Mouse (Mus musculus) right cerebral cortex, postnatal 25 days (tissue): ENCODE data around the gene Psmb11.

Experiments used
- DNase-seq: peaks from one replicate; pipeline ENCODE4 v3.0.0; 2022

The Psmb11 gene

DNA sequence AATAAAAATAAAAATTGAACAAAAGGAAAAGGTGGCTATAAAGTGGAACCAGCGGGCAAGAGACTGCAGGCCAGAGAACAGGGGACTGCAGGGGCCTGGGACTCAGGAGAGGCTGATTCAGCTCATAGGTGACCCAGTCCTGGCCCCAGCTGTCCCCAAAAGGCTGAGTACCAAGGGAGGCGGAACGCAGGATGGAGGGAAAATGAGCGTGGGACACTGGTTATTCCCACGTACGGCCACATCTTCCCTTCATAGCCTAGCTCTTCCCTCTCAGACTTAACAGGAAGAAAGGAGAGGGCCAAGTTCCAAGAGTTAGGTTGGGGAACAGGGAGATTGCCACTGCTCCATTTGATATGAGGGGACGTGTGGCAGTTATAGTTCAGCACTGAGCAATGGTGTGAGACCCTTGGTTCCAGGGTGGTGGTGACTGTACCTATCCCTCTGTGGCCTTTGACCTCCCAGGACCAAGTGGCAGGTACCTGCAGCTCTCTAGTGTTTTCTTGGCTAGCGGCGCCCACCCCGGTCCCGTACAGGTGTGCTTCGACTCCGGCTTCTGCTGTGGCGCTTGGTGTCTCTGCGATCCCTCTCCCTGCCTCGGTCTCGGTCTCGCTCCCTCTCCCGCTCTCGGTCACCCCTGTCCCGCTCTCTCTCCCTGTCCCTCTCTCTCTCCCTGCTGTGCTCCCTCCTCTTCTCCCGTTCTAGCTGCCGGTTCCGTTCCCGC, 21.2 kb downstream of the Psmb11 start:
- no peak for DNase-seq

DNA sequence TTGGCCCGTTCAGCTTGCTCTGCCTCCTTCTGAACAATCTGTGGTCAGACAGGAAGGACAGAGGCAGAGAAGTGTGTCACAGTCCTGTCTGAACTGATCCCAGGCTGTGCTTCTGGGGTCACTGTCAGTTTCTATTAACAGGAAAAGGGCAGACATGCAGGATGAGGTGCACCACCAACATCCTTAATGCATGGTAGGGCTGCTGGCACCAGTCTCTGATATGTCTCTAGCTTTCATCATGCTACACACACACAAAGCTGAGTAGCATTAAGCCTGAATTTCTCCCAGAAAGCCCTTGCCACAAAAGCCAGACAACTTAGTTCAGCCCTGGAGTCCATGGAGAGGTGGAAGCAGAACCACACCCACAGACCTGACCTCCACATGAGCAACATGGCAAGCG, 21.8 kb downstream of the Psmb11 start:
- DNase-seq = no peak

DNA sequence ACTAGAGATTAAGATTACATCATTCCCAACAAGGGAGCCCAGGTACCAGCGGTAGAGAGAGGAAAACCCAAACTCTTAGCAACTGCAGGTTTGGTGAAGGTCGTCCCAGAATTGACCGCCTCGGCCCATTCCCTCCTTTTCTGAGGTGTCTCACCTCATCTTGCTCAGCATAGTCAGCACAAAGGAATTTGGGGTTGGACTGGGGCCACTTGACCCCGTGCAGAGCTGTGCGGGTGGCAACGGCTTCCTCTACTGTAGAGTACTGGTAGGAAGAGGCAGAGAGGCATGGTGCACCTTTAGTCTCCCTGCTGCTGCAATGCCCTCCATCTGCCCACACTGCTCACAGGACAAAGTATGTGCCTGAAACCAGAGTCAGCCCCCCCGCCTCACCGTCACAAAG, 23.1 kb downstream of the Psmb11 start:
- DNase-seq = no peak

DNA sequence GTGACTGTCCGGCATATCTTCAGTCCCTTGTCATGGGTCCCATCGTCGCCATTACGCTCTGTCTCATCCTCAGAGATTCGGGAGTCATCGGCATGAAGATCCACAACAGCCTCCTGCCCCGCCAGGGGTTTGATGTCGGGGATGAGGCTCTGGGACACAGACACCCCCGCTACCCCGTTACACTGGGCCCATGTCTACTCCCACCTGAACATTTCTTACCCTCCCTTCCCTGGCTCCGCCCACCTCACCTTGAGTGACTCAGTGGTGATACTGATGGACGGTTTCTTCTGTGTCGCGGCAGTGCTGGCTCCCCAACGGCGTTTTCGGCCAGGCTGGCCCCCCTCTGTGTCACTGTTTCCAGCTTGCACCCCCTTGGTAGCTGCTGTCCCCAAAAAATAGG, 25.2 kb downstream of the Psmb11 start:
- no peak for DNase-seq

DNA sequence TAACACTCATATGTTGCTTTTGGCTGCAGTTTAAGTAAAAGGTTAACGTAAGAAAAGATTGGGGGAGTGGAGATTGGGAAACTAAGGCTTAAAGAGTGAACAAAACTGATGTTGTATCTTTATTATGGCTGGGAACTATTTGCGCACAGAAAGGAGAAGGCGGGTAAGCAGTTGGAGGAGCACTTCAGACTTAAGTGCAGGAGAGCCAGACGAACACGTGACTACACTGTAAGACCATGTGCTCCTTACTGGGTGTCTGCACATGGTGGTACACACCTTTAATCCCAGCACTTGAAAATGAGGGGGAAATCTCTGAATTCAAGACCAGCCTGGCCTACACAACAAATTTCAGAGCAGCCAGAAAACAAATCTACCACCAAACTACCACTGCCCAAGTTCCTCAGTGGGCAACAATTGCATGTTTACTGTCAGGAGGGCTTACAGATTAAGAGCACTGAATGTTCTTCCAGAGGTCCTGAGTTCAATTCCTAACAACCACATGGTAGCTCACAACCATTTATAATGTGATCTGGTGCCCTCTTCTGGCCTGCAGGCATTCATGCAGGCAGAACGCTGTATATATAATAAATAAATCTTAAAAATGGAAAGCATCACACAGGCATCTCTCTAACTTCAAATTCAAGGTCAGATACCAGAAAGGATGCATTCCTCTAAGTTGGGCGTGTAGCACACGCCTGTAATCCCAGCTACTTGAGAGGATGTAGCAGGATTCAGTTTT, 25.8 kb downstream of the Psmb11 start:
- no peak for DNase-seq

DNA sequence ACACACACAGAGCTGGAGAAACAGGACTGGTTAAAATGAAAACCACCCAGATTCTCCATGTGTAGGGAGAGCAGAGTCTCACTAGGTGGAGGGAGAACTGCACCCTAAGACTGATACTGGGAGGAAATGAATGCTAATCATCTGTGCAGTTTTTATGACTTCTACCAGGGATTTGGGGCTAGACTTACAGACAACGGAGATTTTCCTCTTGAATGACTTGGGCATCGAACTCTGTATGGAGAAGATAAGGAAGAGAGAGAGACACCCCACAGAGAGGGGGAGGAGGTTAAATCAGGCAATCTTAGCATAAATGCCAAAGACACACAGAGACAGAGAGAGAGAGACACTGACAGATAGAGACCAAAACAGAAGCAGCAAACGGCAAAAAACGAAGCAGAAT, 26.7 kb downstream of the Psmb11 start:
- DNase-seq = no peak

DNA sequence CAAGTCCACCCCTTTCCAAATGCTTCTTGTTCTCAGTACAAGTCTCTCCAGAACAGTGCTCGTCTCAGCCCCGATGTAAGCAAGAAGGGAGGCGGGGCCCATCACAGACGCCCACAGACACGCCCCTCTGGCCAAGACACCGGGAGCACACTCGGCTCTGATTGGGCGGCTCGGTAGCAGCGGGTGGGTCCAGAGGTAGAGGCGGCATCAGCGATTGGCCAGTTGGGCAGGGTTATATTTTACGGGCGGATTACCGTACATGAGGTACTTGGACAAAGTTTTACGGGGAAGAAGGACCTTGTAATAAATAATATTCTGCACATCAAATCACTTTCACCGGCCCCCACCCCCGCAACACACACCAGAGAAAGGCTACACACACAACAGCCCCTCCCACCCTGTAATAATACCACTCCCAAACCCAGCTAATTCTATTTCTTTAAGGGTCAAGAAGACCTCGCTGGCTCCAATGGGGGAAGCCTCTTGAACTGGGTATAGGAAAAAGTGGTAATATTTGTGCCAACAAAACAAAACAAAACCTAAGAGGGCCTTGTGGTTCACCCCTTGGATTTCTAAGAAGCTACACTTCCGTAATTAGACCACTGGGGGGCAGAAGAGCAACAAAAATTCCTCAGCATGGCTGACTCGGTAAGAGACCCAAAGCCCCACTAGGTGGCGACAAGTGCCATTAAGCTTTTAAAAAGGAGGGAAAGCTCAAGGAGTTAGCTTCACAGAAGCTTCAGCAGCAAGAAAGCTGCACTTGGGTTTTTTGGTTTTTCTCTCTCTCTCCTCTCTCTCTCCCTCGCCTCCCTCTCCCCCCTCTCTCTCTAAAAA, 29.6 kb downstream of the Psmb11 start:
- DNase-seq = peak; percentile 71

DNA sequence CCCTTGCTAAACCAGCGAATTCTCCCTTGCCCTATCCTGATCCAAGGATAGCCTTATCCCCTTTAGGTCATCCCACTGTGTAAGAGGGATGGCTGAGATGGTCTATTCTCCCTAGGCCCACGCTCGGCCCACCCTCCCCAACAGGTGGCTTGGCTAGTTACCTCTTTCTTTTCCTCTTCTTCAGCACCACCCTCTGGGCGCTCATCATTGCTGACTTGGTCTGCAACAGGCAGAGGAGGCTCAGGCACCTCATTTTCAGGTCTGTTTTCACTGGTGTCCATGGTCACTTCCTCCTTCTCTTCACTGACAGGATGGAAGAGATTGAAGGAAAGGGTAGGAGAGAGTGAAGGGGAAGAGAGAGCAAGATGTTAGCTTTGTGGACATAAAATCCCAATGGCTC, 30.3 kb downstream of the Psmb11 start:
- no peak for DNase-seq

DNA sequence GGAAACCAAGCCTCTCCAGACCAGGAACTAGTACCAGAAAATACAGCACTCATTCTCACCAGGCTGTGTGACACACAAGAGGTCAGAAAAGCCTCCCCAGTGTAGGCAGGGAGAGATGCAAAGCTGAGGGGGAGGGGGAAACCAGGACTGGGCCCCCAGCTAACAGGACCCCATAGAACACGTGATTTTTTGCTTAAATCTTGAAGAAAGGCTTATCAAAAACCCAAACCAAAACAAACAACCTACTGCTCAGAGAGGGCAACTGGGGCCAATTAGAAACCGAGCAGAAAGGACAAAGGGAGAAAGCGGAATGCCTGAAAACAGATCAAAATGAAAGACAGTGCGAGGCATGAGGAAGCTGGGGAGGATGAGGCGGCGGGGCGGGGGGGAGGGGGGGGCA, 31.6 kb downstream of the Psmb11 start:
- no peak for DNase-seq

DNA sequence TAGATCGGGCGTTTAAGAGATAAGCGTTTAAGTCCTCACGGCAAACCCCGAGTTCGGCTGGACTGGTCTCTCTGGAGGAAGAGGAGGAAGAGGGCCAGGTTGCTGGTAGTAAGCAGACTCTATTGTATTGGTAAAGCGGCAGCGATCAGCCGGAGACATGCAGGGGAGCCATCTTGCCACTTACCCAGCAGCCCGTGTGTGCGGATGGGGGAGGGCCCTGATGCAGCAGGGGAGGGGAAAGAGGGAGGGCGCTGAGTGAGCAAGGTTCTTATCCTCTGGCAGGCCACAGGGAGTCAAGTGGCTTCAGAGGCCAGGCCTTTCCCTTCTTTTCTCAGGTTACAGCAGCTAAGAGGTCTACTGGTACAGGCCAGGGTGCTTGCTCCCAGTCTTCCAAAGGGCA, 32.3 kb downstream of the Psmb11 start:
- peak; percentile 84 for DNase-seq

DNA sequence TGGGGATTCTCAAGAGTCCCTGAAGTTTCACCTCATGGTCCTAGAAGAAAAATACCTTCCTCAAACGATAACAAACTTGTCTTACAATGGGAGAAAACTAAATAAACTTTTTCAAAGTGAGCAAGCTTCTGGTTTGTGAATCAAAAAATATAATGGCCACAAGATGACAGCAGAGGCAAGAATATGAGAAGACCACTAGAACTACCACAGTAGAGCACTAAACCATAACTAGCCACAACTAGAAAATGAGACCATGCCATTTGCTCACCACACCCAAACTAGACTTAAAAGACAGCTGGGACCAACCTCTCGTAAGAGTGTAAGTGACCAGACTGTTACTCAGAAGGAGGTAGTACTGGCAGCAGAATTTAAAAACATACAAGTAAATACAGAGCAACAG, 38.8 kb downstream of the Psmb11 start:
- no peak for DNase-seq

DNA sequence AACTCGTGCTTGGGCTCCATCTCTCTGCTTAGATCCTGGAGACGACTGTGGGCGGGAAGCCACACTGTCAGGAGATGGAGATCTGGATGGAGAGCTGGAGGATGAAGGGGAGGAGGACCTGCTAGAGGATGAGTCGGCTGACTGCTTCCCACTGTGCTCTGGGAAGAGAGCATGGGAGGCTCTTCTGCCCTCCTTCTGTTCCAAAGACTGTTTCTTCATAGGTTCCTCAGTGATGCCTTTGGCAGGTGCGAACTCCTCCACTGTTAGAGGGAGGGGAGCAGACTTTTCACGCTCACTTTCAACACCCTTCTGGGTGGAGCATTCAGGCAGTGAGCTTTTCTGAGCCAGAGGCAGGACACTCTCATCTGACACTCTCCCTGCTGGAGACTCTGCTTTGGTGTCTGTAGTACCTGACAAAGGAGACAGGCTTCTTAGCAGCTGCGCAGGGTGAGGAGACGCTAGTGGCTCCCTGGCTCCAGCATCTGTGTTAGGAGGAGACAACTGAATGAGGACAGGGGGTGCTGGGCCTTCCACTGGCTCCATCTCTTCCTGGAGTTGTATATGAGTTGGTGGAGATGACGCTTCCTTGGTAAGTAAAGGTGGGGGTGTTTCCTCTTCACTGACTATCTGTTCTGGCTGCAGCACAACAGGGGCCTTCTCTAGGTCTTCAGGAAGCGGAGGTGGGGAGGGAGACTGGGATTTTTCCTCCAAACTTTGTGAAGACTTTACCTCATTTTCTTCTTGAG, 43.4 kb downstream of the Psmb11 start:
- DNase-seq = peak; percentile 51

DNA sequence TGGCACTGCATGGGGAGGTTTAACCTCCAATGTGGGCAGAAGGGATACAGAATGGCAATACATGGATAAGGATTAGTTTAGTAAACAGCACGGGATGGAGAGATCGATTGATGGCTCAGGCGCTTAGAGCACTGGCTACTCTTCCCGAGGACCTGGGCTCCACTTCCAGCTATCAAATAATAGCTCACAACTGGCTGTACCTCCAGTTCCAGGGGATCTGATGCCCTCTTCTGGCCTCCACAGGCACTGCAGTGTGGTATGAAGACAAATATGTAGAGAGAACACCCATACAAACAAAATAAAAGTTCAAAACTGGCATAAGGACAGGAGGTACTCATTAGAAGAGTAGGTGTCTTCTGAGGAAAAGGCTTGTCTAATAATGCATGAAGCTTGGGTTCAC, 48.1 kb downstream of the Psmb11 start:
- no peak for DNase-seq

DNA sequence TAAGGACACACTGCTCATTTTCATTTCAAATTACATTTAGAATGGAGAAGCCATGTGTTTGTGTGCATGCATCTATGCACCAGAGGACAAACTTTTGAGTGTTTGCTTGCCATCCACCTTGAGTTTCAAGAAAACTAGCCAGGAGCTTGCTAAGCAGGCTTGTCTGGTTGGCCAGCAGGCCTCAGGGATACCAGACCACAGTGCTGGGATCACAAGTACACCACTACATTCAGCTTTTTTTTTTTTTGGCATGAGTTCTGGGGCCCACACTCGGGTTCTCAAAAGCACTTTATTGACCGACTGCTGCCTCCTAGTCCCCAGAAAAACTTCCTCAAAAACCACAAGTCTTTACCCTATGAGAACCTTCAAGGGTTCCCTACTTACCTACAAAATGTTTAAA, 53.1 kb downstream of the Psmb11 start:
- no peak for DNase-seq

DNA sequence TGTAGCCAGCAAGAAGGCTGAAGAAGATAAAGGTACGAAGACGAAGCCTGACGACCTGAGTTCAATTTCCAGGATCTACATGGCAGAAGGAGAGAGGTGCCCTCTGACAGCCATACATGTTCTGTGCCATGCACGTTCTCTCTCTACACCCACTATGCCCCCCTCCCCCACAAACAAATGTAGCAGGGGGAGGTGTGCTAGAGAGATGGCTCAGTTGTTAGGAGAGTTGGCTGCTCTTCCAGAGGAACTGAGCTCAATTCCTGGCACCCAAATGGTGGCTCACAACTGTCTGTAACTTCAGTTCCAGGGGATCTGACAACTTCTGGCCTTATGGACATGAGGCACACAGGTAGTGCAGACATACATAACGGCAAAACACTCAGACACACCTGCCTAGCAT, 55.1 kb downstream of the Psmb11 start:
- no peak for DNase-seq

DNA sequence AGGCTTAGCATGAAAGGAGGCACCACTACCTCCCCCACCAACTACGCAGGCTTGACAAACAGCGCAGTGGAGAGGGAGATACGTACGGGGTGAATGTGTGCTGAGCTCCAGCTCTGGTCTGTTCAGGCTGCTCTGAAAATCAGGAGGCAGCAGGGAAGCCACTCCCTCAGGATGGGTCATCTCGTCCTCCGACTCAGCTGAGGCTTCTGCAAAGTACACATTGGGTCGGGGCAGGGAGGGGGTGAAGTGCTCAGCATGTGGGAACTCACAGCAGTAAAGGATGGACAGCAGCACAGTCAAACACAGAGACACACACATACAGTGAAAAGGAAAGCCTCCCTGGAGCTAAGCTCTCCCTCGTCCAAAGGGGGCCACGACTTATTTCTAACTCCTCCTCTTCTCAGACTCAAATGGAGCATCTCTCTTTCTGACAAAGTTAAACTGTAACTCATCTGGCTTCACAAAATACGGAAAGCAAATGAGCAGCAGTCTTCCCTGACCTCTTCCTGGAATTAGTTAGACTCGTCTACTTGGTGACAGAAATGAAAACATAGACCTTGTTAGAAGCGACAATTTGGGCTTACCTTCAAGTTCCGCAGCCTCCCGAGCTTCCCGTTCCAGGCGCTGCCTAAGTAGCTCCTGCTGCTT, 57.5 kb downstream of the Psmb11 start:
- DNase-seq = no peak
